Mouse (Mus musculus) liver, postnatal 0 days (tissue): ENCODE measurements at regions not wholly inside any gene's neighbourhood (a gene's known extent, or its start where the extent isn't known, plus 50 kb on each side); places are given as distances from the start of the nearest gene placed in this dataset.

Experiments
- CTCF ChIP-seq: sonication (generic); IDR thresholded peaks from 2 replicates; pipeline ENCODE4 v1.5.1; 2016; ENCODE audit warnings: antibody characterized with exemption, low read depth
- EP300 ChIP-seq: IDR thresholded peaks from 2 replicates; pipeline ENCODE4 v1.6.1; 2016; ENCODE audit warnings: antibody characterized with exemption, low read depth, mild to moderate bottlenecking

- no peak for TF ChIP-seq CTCF
- TF ChIP-seq EP300 = no peak
Observed at GRCm38 (mm10) chr11:45241671-45242070, 610.2 kb upstream of the Clint1 start.
